Mouse (Mus musculus): ENCODE measurements around the gene Gtsf1l. TPM values are rescaled to one million over a fixed set of nuclear protein-coding genes. Genes with fewer than 3 reads are reported as not detected.
"Not testable (repeated sequence)": the region's sequence is repeated elsewhere in the genome, so short reads cannot be mapped to it uniquely, and the experiment has no call there.

The Gtsf1l gene
- polyA plus RNA-seq, 1 experiment = 1.0 TPM

DNA sequence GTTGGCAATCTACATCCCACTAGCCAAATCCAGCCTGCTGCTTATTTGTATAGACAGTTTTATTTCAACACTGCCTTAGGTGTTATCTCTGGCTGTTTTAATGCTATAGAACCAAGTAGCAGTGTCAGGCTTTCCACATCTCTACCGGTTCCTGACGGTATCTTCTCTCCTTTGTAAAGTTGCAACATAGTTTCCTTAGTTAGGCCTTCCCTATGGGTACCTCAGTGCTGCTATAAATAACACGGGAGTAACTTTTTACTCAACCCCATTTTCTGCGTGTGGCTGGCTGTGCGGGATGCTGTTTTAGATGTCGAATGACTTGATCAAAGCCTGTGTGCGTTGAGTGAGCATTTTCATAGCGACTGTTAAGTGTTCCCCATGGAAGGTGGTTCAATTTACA, 1.1 kb downstream of the Gtsf1l start:
- no peak for DNase-seq (ENCODE audit: low read depth)

DNA sequence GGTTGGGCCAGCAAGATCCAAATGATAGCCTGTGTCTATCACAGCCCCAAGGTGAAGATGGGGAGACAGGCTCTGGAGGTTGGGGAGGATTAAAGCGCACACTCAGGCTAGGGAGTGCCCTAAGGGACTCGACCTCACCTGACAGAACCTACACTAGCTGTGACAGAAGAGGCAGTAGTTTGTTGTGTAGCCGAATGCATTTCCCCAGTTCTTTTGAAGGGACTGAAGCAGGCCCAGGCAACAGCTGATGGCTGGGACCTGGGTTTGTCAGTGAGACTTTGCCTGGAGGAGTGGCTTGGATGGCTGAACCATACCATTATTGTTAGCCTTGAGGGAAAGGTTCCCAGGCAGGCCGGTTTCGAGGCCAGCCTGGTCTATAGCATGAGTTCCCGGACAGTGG, 2.6 kb downstream of the Gtsf1l start:
- DNase-seq (ENCODE audit: low read depth) = no peak

DNA sequence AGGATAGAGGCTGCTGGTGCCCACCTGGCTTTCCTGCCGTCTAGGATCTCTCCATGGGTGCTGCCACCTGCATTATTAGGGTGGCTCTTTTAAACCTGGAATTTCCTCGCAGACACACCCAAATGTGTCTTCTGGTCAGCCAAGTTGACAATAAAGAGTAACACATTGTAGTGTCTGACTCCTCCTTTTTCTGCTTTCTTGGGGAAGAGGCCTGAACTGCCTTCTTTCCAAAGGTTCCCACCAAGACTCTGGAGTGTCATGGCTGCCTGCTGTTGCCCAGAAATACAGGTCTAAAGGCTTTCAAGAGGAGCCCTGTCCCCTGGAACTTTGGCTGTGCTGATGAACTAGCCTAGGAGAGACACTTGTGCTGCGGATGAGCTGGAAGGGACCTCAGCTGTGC, 3.1 kb downstream of the Gtsf1l start:
- DNase-seq (ENCODE audit: low read depth) = no peak

DNA sequence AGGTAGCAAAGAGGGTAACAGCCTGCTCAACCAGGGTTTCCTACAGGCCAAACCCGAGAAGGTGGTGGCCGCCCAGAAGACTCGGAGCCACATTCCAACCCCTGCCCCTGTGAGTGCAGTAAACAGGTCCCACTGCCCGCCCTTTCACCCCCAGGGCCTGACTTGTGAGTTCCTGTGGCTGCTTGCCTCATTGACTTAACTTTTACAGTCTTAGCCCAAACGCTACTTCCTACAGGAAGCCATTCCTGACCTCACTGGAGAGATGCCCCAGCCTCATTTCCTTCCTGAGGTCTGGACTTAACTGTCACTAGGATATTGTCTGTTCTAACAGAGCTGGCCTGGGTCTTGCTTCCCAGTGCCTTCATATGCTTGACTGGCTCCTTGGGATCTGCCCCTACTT, 5.1 kb downstream of the Gtsf1l start:
- DNase-seq (ENCODE audit: low read depth) = no peak

DNA sequence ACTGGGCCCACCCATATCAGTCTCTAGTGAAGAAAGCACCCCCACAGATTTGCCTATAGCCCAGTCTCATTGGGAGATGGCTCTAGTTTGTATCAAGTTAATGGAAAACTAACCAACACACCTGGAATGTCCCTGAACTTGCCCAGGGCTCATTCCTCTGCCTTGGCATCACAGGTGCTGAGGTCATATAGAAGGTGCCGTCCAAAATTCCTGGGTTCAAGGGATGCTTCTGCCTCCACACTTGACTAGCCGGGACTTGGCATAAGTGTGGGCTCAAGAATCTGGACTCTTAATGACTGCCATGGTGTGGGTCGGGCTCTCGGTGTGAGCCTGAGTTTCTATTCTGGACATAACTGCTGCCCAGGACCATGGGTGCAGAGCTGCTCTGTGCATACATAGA, 8.6 kb downstream of the Gtsf1l start:
- no peak for DNase-seq (ENCODE audit: low read depth)

DNA sequence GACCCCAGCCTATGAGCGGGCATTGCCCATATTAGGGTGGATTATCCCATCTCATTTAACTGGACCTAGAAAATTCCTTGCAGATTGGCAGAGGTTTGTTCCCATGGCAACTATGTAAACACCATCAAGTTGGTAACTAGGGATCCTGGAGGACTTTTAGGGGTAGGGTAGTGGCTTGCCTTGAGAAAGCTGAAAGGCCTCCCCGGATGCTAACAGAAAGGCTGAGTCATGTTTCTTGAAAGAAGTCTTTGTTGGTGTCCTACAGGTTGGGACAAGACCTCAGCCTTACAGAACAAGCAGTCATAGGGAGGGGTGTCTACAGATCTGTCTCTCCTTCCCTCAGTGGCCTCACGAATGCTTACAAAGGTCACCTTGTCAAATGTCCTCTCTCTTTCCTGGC, 12.4 kb downstream of the Gtsf1l start:
- DNase-seq (ENCODE audit: low read depth) = no peak

DNA sequence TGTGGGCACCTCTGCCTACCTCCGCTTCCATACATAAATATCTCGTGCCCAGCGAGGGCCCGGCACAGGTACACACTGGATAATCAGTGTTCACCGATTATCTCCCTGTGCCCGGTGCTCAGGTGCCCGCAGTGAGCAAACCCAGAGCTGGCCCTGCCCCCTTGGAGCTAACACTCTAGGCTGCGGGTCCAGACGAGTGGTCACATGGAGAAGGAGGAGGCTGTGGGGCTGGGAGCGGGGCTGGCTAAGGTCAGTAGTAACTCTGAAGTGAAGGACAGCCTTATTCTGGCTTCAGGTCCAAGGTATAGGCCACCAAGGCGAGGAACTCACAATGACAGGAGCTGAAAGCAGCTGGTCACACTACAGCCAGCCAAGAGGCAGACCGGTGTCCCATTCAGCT, 12.8 kb downstream of the Gtsf1l start:
- DNase-seq (ENCODE audit: low read depth) = no peak

DNA sequence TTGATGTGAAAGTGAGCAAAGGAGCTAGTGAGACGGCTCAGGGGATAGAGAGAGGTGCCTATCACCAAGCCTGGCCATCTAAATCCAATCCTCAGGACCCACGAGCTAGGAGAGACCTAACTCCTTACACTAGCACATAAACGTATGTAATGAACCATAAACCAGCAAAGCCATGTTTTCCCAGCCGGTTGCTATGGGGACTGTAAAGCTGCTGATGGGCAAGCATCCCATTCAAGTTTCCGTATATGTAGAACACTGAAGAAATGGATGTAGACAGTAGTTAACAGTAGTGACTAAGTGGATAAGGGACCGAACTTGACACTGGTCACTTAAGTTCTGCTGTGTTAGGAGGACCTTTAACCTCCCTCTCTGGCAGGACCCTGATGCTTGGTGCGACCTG, 13.6 kb downstream of the Gtsf1l start:
- no peak for DNase-seq (ENCODE audit: low read depth)

DNA sequence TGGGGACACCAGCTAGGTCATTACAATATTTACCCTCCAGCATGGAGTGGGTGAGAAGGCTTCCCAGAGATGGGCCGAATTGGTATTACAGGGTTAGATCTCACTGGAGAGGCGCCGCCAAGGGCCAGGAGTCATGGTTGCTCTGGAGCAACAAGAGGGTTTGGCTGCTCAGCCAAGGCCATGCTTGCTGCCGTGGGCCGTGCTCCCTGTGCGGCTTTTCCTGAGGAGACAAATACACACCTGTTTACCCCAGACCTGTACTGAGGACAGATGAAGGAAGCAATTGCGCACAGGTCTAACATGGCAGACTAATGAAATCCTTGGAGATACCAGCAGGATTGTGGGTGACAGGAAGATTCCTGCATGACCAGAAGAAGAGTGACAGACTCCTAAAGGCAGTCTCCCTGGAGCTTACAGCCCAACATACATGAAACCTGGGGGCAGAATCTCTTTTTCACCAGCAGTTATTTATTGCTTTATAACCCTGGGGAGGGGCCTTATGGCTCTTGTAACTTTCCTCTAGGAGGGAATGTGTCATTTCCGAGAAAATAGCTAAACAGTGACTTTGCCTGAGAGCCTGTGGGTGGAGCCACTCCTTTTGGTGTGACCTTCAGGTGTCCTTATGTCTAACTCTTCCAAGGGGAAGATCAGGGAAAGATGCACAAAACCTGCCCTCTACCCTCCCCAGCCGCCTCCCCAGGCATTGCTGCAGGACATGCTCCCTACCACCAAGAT, 14.5 kb downstream of the Gtsf1l start:
- no peak for DNase-seq (ENCODE audit: low read depth)

DNA sequence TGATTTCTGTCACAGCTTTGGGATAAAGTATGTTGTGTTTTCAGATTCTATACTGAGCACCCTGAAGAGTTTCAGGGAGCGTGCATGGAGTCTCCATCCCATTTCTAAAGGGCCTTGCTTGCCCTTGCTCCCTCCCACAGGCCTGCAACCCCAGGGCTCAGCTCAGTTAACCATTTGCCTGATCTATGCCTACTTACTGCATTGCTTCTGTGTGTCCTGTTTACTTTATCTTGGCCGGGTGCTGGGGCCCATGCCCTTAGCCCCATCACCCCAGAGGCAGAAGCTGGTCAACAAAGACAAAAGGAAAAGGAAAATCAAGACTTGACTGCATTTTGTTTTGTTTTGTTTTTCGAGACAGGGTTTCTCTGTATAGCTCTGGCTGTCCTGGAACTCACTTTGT, 16.1 kb downstream of the Gtsf1l start:
- DNase-seq (ENCODE audit: low read depth) = no peak

DNA sequence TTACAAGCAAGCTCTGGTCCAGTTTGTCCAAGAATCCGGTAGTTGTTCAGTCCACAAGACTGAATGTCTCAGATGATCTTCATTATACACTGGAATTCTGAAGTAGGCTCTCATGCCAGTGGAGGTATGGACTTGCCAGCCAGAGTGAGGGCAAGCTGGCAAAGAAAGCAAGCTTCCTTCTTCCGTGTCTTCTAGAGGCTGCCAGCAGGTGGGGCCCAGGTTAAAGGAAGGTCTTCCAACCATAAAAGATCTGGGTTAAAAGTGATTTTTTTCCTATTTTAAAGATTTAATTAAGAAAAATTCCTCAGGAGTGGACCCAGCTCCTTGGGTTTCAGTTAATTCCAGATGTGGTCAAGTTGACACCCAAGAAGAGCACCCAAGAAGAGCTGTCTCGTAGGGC, 17.4 kb downstream of the Gtsf1l start:
- no peak for DNase-seq (ENCODE audit: low read depth)

DNA sequence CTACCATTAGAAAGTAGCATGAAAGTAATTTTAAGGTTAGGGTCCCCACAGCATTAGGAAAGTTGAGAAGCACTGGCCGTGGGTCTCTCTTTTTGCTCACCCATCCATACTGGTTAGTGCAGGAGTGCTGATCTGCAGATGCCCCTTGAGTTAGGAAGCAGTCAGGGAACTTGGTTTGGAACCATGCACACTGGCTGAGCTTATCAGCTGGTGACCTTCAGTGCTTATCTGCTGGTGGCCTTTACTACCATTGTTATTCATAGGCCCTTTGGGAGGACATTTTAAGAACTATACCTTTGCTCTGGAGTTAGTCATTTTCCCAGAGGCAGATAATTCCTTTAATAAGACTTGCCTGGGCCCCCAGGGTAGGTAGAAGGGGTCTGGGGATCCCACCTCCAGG, 20.4 kb downstream of the Gtsf1l start:
- no peak for DNase-seq (ENCODE audit: low read depth)

DNA sequence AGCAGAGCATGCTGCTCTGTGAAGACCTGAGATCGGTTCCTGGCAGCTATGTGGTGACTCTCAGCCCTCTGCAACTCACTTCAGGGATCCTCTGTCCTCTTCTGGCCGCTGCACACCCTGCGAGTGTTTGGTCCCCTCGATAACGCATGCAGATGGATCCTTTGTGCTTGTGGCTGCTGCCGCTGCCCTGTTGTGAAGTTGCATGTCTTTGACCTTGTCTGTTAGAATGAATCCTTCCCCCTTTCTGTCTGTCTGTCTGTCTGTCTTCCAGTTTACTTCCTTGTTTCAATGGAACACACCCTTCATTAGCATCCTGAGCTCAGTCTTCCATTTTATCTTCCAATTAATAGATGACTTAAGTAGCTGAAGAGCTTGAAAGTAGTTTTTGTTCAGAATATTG, 21.3 kb downstream of the Gtsf1l start:
- DNase-seq (ENCODE audit: low read depth) = no peak

DNA sequence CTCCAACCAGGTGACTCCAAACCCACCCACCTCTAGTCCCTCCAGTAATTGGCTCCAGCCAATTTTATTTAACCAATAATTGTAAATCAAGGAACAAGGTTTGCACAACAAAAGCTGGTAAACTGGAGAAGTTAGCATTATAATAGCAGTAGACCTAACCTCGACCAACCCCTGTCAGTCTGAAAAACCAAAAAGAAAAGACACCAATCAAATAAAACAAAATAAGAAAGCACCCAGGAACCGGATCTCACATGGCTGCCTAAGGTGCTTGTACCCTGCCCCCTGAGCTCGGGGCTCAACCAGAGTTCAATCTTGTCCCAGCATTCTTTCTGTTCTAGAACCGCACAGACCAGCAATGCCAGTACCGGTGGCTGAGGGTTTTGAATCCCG, 25.5 kb downstream of the Gtsf1l start:
- DNase-seq (ENCODE audit: low read depth) = no peak

DNA sequence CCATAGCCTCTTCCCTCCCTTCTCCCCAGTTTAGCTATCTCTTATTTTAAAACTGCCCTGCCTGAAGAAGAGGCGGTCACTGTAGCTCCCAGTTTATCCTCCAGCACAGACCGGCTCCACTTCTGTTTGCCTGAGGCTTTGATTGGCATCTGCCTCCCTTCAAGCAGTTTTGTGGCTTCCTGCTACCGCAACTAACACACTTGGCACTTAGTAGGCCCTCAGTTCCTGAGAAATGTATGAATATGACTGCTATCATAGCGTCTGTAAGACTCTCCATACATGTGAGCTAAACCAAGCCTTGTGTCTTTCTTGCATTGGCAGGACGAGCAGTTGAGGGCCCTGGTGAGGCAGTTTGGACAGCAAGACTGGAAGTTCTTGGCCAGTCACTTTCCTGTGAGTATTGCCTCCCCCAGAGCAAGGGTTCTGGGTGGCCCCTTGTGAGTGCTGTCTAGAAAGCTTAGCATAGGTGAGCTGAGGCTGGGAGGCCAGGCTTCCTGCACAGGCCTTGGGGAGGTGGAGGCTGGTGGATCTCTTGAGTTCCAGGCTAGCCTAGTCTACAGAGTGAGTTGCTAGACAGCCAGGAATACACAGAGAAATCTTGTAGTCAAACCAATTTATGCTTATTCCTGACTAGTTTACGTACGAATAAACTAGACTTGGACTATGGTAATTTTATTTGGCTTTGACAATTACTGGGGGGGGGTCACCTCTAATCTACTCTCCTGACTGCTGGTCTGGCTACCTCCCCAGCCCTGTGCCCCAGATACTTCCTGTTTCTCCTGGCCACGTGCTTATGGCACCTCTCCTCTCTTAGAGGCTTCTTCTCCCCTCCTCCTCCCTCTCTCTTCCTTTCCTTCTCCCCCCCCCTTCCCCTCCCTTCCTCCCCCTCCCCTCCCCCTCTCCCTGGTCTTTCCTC, 26.2 kb downstream of the Gtsf1l start:
- no peak for DNase-seq (ENCODE audit: low read depth)

DNA sequence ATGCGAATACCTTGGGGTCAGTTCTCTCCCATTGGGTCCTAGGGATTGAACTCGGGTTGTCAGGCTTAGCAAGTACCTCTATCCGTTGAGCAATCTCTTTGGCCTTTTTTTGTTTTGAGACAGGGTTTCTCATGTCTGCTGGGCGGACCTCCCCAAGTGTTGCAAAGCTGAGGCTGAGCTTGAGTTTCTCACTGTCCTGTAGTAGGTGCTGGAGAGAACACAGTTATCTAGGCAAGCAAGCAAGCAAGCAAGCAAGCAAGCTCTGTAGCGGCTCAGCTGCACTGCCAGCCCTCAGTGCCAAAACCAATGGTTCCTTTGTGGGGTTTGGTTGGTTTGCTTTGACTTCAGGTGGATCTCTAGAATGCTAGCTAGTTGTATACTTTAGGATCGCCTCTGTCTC, 27.0 kb downstream of the Gtsf1l start:
- DNase-seq (ENCODE audit: low read depth) = no peak

DNA sequence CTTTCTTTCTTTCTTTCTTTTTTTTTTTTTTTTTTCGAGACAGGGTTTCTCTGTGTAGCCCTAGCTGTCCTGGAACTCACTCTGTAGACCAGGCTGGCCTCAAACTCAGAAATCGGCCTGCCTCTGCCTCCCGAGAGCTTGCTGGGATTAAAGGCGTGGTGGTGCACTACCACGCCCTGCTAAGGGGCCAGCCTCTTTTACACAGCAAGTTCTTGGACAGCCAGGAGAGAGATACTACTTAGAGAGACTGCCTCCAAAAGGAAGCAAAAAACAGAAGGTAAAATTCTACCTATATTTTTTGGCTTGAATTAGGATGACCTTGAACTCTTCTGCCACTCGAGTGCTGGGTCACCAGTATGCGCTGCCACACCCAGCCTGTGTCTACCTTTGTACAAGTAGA, 28.7 kb downstream of the Gtsf1l start:
- not testable (repeated sequence) for DNase-seq (ENCODE audit: low read depth)

DNA sequence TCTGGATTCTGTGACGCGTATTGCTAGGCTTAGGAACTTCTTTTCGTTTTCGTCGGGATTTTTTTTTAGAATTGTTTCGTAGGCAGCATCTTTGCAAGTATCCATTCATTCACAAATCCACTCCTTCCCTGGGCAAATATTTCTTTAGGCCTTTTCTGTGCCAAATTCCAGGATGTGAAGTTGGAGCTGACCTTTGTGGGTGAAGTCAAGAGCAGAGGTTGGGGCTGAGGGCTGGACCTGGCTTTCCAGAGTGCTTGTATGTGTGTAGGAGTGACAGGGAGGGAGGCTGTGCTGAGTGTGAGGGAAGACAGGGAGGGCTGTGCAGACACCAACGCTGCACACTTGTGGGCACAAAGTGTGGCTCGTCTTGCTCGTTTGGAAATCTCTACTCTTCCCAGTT, 31.1 kb downstream of the Gtsf1l start:
- DNase-seq (ENCODE audit: low read depth) = no peak

DNA sequence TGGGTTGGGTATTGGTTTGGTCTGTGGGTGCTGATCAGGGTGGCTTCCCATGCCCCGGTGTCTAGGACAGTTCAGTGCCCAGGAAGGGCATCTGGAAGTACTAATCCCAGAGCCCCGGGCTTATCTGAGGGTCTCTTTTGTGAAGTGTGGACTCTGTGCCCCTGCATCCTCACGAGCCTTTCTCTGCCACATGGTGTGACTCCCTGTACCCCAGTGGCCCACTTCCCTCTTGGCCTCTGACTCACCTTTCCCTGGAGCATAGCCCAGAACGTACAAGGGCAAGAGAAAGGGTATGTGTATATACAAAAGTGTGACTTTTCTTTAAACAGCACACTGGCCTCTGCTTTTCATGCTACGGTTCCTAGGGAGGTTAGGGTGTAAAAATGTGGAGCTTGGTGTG, 31.9 kb downstream of the Gtsf1l start:
- DNase-seq (ENCODE audit: low read depth) = no peak

DNA sequence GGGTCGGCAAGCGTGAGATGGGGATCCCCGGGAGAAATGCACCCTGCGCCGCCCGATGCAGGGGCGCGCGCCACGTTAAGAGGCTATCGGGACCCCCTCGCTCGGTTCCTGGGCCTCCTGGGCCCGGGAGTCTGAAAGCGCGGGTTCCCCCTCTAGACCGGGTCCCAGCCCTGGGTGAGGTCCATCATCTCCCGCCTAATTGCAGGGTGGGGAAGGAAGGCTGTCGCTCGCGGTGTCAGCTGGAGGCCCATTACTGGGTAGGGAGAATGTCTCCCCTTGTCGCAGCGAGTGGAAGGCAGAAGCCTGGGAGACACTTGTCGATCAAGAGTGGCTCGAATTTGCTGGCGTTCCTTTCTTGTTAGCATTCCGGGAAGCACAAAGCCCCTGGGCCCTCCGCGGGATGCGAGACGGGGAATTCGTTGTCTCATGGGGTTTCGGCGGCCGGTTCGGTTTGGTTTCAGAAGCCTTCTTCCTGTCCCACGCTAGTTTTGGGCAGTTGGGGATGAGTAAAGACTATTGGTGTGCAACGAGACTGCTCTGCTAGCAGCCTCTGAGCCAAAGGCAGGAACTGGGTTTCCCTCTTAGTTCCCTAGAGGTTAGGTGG, 32.7 kb downstream of the Gtsf1l start:
- no peak for DNase-seq (ENCODE audit: low read depth)

DNA sequence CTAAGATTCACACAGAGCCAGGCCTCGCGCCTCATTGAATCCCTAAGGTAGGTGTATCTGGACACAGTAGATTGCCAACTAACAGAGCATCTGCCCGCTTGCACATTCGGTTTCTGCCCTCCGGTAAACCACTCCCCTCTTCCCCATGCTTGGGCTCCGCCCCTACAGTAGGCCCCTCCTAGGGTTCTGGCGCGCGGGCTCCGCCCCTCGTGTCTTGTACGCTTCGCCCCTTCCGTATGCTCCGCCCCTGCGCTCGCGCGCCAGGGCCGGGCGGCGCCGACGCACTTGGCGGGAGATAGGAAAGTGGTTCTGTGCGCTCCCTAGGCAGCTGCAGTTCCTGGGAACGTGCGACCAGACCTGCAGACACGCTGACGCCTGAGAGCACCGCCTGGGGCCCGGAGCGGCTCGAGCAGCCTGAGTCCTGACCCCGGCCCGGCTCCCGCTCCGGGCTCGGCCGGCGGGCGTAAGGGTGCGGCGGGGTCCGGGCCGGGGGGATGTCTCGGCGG, 33.3 kb downstream of the Gtsf1l start, which contains the start of gene Mybl2:
TSS of gene Mybl2 (plus strand) at position 353 of the 506 bp plus-strand sequence.
- DNase-seq (ENCODE audit: low read depth) = peak; percentile 46

DNA sequence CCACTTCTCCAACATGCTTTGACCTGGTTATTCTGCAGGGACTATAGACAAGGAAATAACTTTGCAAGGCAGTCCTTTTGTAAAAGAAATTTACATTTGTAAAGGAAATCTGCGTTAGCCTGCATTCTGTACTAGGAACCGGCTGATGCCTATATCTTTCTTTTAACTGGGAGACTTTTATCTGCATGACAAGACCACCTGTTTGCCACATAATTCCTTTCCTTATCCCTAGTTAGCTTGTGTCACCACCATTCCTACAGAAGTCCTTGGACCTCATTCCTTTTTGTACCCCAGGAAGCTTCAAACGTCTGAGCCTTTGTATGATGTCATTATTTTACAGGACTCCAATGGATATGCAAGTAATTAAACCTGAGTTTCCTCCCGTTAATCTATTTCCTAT, 34.8 kb downstream of the Gtsf1l start:
- no peak for DNase-seq (ENCODE audit: low read depth)

DNA sequence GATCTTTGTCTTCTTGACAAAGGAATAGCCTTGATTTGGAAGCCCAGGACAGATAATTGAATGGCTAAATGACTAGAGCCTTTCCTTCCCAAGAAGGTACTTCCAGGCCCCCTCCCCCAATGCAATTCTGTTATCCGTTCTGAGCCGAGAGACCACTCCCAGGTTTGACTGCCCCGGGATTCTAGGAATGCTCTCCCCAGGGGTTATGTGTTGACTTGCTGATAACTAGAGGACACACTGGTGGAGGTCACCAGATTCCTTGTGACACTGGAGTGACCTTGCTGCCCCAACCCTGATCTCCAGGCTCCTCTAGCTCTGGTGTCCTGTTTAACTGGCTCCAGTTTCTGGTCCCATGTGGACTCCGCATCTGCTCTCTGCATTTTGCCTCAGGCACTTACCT, 35.6 kb downstream of the Gtsf1l start:
- no peak for DNase-seq (ENCODE audit: low read depth)
